Mouse (Mus musculus) heart, postnatal 0 days (tissue): Measurements from ENCODE around the gene Smim4.

Experiments used
- CTCF ChIP-seq: IDR thresholded peaks from 2 replicates; pipeline ENCODE4 v1.5.1; 2016; ENCODE audit warnings: antibody characterized with exemption, control low read depth, low read depth
- EP300 ChIP-seq: IDR thresholded peaks from 2 replicates; pipeline ENCODE4 v1.6.1; 2016; ENCODE audit warnings: antibody characterized with exemption, low read depth

- TF ChIP-seq CTCF (no peak), EP300 (no peak)
These were observed 16.6 kb downstream of the Smim4 start for GRCm38 (mm10) chr14:31112187-31112586.
